Mouse (Mus musculus): Measurements from ENCODE around the gene Stim2. TPM values are rescaled to one million over a fixed set of nuclear protein-coding genes. Genes with fewer than 3 reads are reported as not detected.
A peak's percentile ranks its signal among the peaks of the same experiment; 100 is the strongest.

Stim2 gene
- 13.2 and 13.7 TPM in 2 replicates for total RNA-seq (2014; rRNA removed)
- 7.1 and 12.2 TPM in 2 replicates for polyA plus RNA-seq (2012; rRNA removed)

GRCm38 (mm10) chr5:53998146-53998742, at the start of gene Stim2:
Stim2 (plus strand) TSS chr5:53998499.
- peaks cover 3% of the 10 kb centered on the region; the same call in 1 of the 2 replicates for H3K79me2 ChIP-seq (ENCODE audit: control insufficient read depth, insufficient read depth, low read length)
- WGBS, result under 1% methylated on average over 67 of the region's 71 CpGs
- H3K27me3 ChIP-seq (ENCODE audit: control insufficient read depth, insufficient read depth, low read length), result no peaks in the 10 kb centered on the region
- peaks cover 20% of the 10 kb centered on the region for H3K4me1 ChIP-seq (ENCODE audit: control insufficient read depth, insufficient read depth, low read length)
- peak; percentile 78 for DNase-seq (ENCODE audit: extremely low read depth, low read depth, low spot score)
- TF ChIP-seq POLR2A (IDR thresholded peaks at IDR 0.05; ENCODE audit: extremely low read depth, insufficient read depth, low read length), result peak; percentile 75; the same call in 1 of the 2 replicates
- no peak for TF ChIP-seq CTCF (IDR thresholded peaks at IDR 0.05; ENCODE audit: low read depth, low read length)
- H3K9ac ChIP-seq (ENCODE audit: low read depth, low read length), result peak within 1 kb of the TSS; percentile 97
- H3K27ac ChIP-seq (replicated peaks; ENCODE audit: insufficient read depth, low read depth, low read length), result peak within 1 kb of the TSS; percentile 92
- H3K36me3 ChIP-seq (ENCODE audit: control insufficient read depth, insufficient read depth, low read length), result no peaks in the 10 kb centered on the region
- peak within 1 kb of the TSS; percentile 97 for H3K4me3 ChIP-seq (ENCODE audit: insufficient read depth, low read depth, low read length)

GRCm38 (mm10) chr5:53948606-53949266, 49.6 kb upstream of the Stim2 start:
- 75% methylated on average over 8 of the region's 8 CpGs for WGBS
- H3K27ac ChIP-seq (replicated peaks; ENCODE audit: insufficient read depth, low read depth, low read length), result peak overlapping the region; percentile 82
- no peaks in the 10 kb centered on the region for H3K79me2 ChIP-seq (ENCODE audit: control insufficient read depth, insufficient read depth, low read length)

DNA sequence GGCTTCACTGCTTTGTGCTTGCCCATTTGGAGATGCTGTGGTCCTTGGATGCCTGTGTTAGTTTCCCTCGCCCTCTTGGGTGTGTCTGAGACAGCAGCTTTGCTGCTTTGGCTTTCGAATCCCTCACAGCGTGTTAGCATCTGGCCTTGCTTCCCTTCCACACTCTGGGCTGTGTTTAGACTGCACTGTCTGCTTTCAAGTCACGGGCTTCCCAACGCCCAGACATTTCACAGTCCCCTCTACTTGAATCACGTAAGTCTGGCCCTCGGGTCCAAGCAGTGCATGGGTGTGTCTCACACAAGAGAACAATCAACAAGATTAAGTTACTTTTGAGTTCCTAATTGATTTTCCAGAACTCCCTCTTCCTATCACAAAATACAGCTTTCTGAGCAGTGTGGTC, 48.1 kb upstream of the Stim2 start:
- 78% methylated on average over 7 of the region's 7 CpGs for WGBS
- no peaks in the 10 kb centered on the region for H3K79me2 ChIP-seq (ENCODE audit: control insufficient read depth, insufficient read depth, low read length)
- no peak overlapping the region for H3K9ac ChIP-seq (ENCODE audit: low read depth, low read length)
- H3K27me3 ChIP-seq (ENCODE audit: control insufficient read depth, insufficient read depth, low read length), result no peaks in the 10 kb centered on the region
- 0 out of 2 replicates have a peak overlapping the region, but pooled peaks have one; percentile 21 for H3K27ac ChIP-seq (replicated peaks; ENCODE audit: insufficient read depth, low read depth, low read length)
- no peak overlapping the region for H3K4me3 ChIP-seq (ENCODE audit: insufficient read depth, low read depth, low read length)
- H3K4me1 ChIP-seq (ENCODE audit: control insufficient read depth, insufficient read depth, low read length), result 0 out of 2 replicates have a peak, but pooled peaks cover 2% of the 10 kb centered on the region
- TF ChIP-seq POLR2A (IDR thresholded peaks at IDR 0.05; ENCODE audit: extremely low read depth, insufficient read depth, low read length) (no peak), CTCF (IDR thresholded peaks at IDR 0.05; ENCODE audit: low read depth, low read length) (no peak)
- no peaks in the 10 kb centered on the region for H3K36me3 ChIP-seq (ENCODE audit: control insufficient read depth, insufficient read depth, low read length)
- DNase-seq (ENCODE audit: extremely low read depth, low read depth, low spot score), result no peak

More at GRCm38 (mm10) chr5:53948606-53949266, 49.6 kb upstream of the Stim2 start:
- Histone ChIP-seq H3K4me1 (ENCODE audit: control insufficient read depth, insufficient read depth, low read length) (0 out of 2 replicates have a peak, but pooled peaks cover 2% of the 10 kb centered on the region), H3K36me3 (ENCODE audit: control insufficient read depth, insufficient read depth, low read length) (no peaks in the 10 kb centered on the region), H3K4me3 (ENCODE audit: insufficient read depth, low read depth, low read length) (no peak overlapping the region), H3K9ac (ENCODE audit: low read depth, low read length) (no peak overlapping the region), H3K27me3 (ENCODE audit: control insufficient read depth, insufficient read depth, low read length) (no peaks in the 10 kb centered on the region)
- no peak for DNase-seq (ENCODE audit: extremely low read depth, low read depth, low spot score)
- TF ChIP-seq CTCF (IDR thresholded peaks at IDR 0.05; ENCODE audit: low read depth, low read length) (no peak), POLR2A (IDR thresholded peaks at IDR 0.05; ENCODE audit: extremely low read depth, insufficient read depth, low read length) (no peak)

GRCm38 (mm10) chr5:53953216-53953615, 45.1 kb upstream of the Stim2 start:
- DNase-seq (ENCODE audit: extremely low read depth, low read depth, low spot score), result no peak
- Histone ChIP-seq H3K27me3 (ENCODE audit: control insufficient read depth, insufficient read depth, low read length) (no peaks in the 10 kb centered on the region), H3K36me3 (ENCODE audit: control insufficient read depth, insufficient read depth, low read length) (no peaks in the 10 kb centered on the region)

GRCm38 (mm10) chr5:53953797-53954196, 44.5 kb upstream of the Stim2 start:
- no peak for TF ChIP-seq POLR2A (IDR thresholded peaks at IDR 0.05; ENCODE audit: extremely low read depth, insufficient read depth, low read length)
- TF ChIP-seq CTCF (IDR thresholded peaks at IDR 0.05; ENCODE audit: low read depth, low read length), result no peak
- H3K36me3 ChIP-seq (ENCODE audit: control insufficient read depth, insufficient read depth, low read length), result no peaks in the 10 kb centered on the region
- DNase-seq (ENCODE audit: extremely low read depth, low read depth, low spot score), result no peak
- H3K27me3 ChIP-seq (ENCODE audit: control insufficient read depth, insufficient read depth, low read length), result no peaks in the 10 kb centered on the region
- no peak overlapping the region for H3K9ac ChIP-seq (ENCODE audit: low read depth, low read length)
- H3K4me1 ChIP-seq (ENCODE audit: control insufficient read depth, insufficient read depth, low read length), result peaks cover 18% of the 10 kb centered on the region
- no peak overlapping the region for H3K27ac ChIP-seq (replicated peaks; ENCODE audit: insufficient read depth, low read depth, low read length)
- H3K79me2 ChIP-seq (ENCODE audit: control insufficient read depth, insufficient read depth, low read length), result no peaks in the 10 kb centered on the region
- 93% methylated on average over 2 of the region's 2 CpGs for WGBS
- no peak overlapping the region for H3K4me3 ChIP-seq (ENCODE audit: insufficient read depth, low read depth, low read length)

More at GRCm38 (mm10) chr5:53953216-53953615, 45.1 kb upstream of the Stim2 start:
- H3K4me1 ChIP-seq (ENCODE audit: control insufficient read depth, insufficient read depth, low read length), result peaks cover 17% of the 10 kb centered on the region
- no peak overlapping the region for H3K4me3 ChIP-seq (ENCODE audit: insufficient read depth, low read depth, low read length)
- H3K27ac ChIP-seq (replicated peaks; ENCODE audit: insufficient read depth, low read depth, low read length), result no peak overlapping the region
- H3K9ac ChIP-seq (ENCODE audit: low read depth, low read length), result no peak overlapping the region
- no peaks in the 10 kb centered on the region for H3K79me2 ChIP-seq (ENCODE audit: control insufficient read depth, insufficient read depth, low read length)
- TF ChIP-seq POLR2A (IDR thresholded peaks at IDR 0.05; ENCODE audit: extremely low read depth, insufficient read depth, low read length) (no peak), CTCF (IDR thresholded peaks at IDR 0.05; ENCODE audit: low read depth, low read length) (no peak)

Data from liver, adult 2 months (tissue).